Mouse (Mus musculus) limb, embryonic 10.5 days (tissue): ENCODE data around the gene Olfr110. TPM values are rescaled to one million over a fixed set of nuclear protein-coding genes. Genes with fewer than 3 reads are reported as not detected.
"Not testable (repeated sequence)": the region's sequence is repeated elsewhere in the genome, so short reads cannot be mapped to it uniquely, and the experiment has no call there.

ENCODE experiments used
- DNase-seq: peaks from one replicate; pipeline ENCODE4 v3.0.0-alpha.2; 2017; ENCODE audit warnings: low spot score
- H3K27ac ChIP-seq: fragments of 300-500 bp; sonication (generic); 2 replicates; pipeline ENCODE4 v1.5.1; 2016; ENCODE audit warnings: mild to moderate bottlenecking
- H3K27me3 ChIP-seq: fragments of 300-500 bp; sonication (generic); 2 replicates; pipeline ENCODE4 v1.6.1; 2016; ENCODE audit warnings: low read depth, mild to moderate bottlenecking; ENCODE audit not compliant: poor library complexity, severe bottlenecking
- H3K36me3 ChIP-seq: fragments of 300-500 bp; sonication (generic); 2 replicates; pipeline ENCODE4 v1.6.1; 2016; ENCODE audit warnings: mild to moderate bottlenecking, moderate library complexity
- H3K4me1 ChIP-seq: fragments of 300-500 bp; sonication (generic); 2 replicates; pipeline ENCODE4 v1.6.1; 2016
- H3K4me3 ChIP-seq: fragments of 300-500 bp; sonication (generic); 2 replicates; pipeline ENCODE4 v1.5.1; 2016; ENCODE audit warnings: mild to moderate bottlenecking, moderate library complexity
- H3K9me3 ChIP-seq: fragments of 300-500 bp; sonication (generic); replicated peaks from 2 replicates; pipeline ENCODE4 v1.6.1; 2016; ENCODE audit warnings: mild to moderate bottlenecking
- WGBS: fragments of 180-500 bp; shearing (Covaris S2); methylation state at CpG from one replicate; pipeline ENCODE4 v1.1.7; 2016; 5-methylcytosine and 5-hydroxymethylcytosine counted together
- polyA plus RNA-seq: library from polyadenylated mRNA; unstranded; fragments of >200 nt; fragmentation: Nextera tagmentation; extraction: Ambion mirVana; gene quantifications from 2 replicates; pipeline ENCODE4 v1.2.1, GENCODE M21; 2016

Olfr110 gene
- polyA plus RNA-seq: not detected in 2 replicates

DNA sequence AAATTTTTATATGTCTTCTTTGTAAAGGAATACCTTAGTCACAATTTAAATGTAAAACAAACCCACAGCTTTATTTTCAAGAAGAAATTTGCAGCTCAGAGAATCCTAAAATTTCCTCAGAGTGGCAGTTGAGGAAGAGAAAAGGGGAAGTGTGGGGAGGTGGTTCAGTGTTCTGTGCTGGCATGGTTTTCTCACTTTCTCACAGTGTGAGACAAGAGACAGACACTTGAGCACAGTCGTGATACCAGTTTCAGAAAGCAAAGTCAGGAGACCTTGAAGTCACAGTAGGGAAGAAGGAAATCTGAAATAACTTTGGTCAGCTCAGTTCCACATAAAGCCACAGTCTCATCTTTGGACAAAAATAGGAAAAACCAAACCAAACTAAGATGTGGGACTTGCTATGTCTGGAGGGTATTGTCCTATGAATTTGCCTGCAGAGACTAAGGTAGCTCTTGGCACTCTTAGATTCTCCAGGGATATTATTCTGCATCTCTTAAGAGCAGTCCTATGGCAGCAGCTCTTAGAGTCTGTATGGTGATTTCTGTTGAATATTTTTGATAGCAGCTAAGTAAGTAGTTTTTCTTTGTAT, at the start of gene Olfr110:
Olfr110 (plus strand) TSS at position 539 of the 589 bp plus-strand sequence.
- no peak for DNase-seq
- H3K36me3 ChIP-seq: no peaks in the 10 kb centered on the region
- H3K9me3 ChIP-seq: no peaks in the 10 kb centered on the region
- H3K4me3 ChIP-seq: no peak within 1 kb of the TSS
- H3K4me1 ChIP-seq: no peaks in the 10 kb centered on the region
- no peak within 1 kb of the TSS for H3K27ac ChIP-seq
- 62% methylated on average over 1 of the region's 1 CpGs for WGBS
- H3K27me3 ChIP-seq: no peaks in the 10 kb centered on the region

DNA sequence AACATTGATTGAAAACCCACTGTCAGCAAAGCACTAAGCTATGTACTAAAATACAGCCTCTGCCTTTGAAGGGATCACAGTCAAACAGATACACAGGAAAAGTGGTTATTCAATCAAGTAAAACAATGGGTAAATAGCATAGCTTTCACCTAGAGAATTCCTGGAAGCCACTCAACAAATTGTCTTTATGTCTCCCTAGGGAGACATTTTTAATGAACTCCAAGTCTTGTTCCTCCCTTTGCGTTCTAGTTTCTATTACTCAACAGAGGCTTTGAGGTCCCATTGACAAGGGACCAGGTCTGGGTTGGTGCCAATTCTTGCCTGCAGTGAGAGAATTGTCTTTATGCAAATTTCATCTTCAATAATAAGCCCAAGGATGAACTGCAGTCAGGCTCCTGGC, 47.1 kb upstream of the Olfr110 start, which contains the start of gene Olfr108:
Olfr108 (plus strand) TSS at position 301 of the 400 bp plus-strand sequence.
- H3K9me3 ChIP-seq: no peaks in the 10 kb centered on the region
- DNase-seq: no peak
- H3K4me3 ChIP-seq: no peak within 1 kb of the TSS
- no peaks in the 10 kb centered on the region for H3K4me1 ChIP-seq
- 88% methylated on average over 1 of the region's 1 CpGs for WGBS
- H3K36me3 ChIP-seq: no peaks in the 10 kb centered on the region
- H3K27ac ChIP-seq: no peak within 1 kb of the TSS
- H3K27me3 ChIP-seq: no peaks in the 10 kb centered on the region

DNA sequence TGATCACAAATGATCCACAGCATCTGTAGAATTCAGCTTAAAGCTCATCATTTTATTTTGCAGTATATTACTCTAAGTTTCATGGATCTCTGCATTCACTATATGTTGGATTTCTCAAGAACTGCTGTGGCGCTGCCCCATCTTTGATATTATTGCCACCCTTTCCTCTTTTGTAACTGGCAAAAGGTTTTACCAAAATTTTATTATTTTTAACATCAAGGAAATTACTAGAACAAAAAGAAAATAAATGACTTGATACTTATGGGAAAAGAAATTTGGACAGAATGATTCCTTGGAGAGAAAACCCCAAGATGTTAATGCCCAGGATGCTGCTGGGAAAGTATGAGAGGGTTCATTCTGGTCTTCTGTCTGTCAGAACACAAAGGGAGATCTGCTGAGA, 33.7 kb upstream of the Olfr110 start, which contains the start of gene Olfr109:
Olfr109 (plus strand) TSS at position 301 of the 400 bp plus-strand sequence.
- Histone ChIP-seq H3K9me3 (0 out of 2 replicates have a peak, but pooled peaks cover 2% of the 10 kb centered on the region), H3K36me3 (no peaks in the 10 kb centered on the region), H3K4me1 (no peaks in the 10 kb centered on the region), H3K27me3 (no peaks in the 10 kb centered on the region), H3K27ac (no peak within 1 kb of the TSS), H3K4me3 (no peak within 1 kb of the TSS)
- 92% methylated on average over 1 of the region's 1 CpGs for WGBS
- DNase-seq: no peak

DNA sequence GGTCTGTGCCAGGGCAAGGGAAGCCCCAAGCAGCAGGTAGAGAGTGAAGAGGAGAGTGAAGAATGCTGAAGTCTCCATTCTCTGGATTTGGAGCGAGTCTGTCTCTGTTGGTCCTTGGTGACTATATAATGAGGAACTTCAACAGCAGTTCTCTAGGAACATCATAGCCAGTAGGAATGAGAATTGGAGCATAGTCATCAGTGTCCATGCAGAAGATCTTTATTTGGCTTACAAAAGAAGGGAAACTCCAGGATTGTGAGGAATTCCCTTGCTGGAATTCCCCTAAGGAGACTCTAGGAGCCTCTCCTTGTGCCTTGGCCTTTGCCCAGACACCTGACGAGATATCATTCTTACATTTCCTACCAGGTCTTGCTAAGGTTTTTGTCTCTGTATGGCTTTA, 8.8 kb upstream of the Olfr110 start, which contains the start of gene H2-M2:
H2-M2 (minus strand) TSS at position 101 of the 400 bp plus-strand sequence.
- no peaks in the 10 kb centered on the region for H3K36me3 ChIP-seq
- no peaks in the 10 kb centered on the region for H3K9me3 ChIP-seq
- no peaks in the 10 kb centered on the region for H3K4me1 ChIP-seq
- H3K27me3 ChIP-seq: no peaks in the 10 kb centered on the region
- H3K4me3 ChIP-seq: no peak within 1 kb of the TSS
- H3K27ac ChIP-seq: no peak within 1 kb of the TSS
- no peak for DNase-seq
- WGBS: 74% methylated on average over 2 of the region's 2 CpGs

DNA sequence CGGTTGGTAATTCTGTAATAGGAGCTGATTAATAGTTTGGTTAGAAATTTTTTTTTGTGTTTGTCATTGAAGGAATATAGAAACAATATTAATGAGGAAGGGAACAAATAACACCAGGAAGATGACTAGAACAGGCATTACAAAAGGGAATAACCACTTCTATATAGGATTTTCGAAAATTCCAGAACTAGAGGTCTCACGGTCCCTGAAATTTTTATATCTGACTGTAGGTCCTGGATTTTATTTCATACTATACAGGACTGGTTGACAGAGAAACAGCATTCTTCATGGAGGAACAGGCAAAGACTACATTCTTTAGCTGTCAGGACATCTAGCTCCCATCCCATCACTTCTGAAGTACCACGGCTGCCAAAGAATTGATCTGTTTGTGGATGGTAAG, 15.5 kb downstream of the Olfr110 start, which contains the start of gene Olfr111:
Olfr111 (plus strand) TSS at position 301 of the 400 bp plus-strand sequence.
- no peak for DNase-seq
- H3K27me3 ChIP-seq: no peaks in the 10 kb centered on the region
- no peak within 1 kb of the TSS for H3K27ac ChIP-seq
- WGBS: 94% methylated on average over 4 of the region's 4 CpGs
- H3K36me3 ChIP-seq: no peaks in the 10 kb centered on the region
- no peak within 1 kb of the TSS for H3K4me3 ChIP-seq
- H3K4me1 ChIP-seq: no peaks in the 10 kb centered on the region
- no peaks in the 10 kb centered on the region for H3K9me3 ChIP-seq

DNA sequence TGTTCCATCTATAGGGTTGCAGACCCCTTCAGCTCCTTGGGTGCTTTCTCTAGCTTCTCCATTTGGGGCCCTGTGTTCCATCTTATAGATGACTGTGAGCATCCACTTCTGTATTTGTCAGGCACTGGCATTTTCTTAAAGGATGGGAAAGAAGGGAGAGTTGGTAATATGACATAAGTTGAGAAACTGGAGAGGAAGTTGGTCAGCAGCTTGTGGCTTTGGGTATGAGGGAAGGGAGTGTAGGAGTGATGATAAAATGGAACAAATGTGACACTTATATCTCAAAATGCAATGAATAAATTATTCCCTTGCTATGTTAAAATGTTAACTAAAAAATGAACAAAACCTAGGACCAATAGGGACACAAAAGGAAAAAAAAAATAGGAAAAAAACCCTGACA, 32.3 kb downstream of the Olfr110 start:
- not testable (repeated sequence) for H3K4me1 ChIP-seq, H3K36me3 ChIP-seq, DNase-seq, H3K9me3 ChIP-seq, H3K27me3 ChIP-seq, H3K4me3 ChIP-seq, H3K27ac ChIP-seq

DNA sequence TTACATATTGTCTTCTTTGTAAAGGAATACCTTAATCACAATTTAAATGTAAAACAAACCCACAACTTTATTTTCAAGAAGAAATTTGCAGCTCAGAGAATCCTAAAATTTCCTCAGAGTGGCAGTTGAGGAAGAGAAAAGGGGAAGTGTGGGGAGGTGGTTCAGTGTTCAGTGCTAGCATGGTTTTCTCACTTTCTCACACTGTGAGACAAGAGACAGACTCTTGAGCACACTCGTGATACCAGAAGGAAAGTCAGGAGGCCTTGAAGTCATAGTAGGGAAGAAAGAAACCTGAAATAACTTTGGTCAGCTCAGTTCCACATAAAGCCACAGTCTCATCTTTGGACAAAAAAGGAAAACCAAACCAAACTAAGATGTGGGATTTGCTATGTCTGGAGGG, 33.2 kb downstream of the Olfr110 start:
- not testable (repeated sequence) for DNase-seq, H3K4me3 ChIP-seq, H3K27me3 ChIP-seq, H3K9me3 ChIP-seq, H3K4me1 ChIP-seq, H3K36me3 ChIP-seq, H3K27ac ChIP-seq
- WGBS: 83% methylated on average over 1 of the region's 1 CpGs

DNA sequence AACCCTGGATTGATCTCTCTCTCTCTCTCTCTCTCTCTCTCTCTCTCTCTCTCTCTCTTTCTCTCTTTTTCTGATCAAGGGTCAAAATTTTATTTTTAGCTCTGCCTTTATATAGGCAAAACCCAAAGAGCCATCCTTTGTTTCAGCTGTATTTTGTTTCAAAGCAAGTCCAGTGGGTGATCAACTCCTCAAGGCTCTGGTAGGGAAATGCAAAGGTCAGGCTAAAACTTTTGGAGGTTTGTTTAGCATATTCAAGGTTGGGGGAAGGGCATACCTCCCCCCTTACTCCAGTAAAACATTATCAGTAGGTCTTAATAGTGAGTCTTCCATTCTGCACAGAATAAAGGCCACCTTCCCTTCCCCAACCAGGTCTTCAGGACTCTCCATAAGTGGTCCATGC, 42.9 kb downstream of the Olfr110 start:
- Histone ChIP-seq H3K36me3 (no peaks in the 10 kb centered on the region), H3K27me3 (no peaks in the 10 kb centered on the region), H3K4me3 (no peak overlapping the region), H3K27ac (no peak overlapping the region), H3K4me1 (no peaks in the 10 kb centered on the region), H3K9me3 (no peaks in the 10 kb centered on the region)
- DNase-seq: no peak

DNA sequence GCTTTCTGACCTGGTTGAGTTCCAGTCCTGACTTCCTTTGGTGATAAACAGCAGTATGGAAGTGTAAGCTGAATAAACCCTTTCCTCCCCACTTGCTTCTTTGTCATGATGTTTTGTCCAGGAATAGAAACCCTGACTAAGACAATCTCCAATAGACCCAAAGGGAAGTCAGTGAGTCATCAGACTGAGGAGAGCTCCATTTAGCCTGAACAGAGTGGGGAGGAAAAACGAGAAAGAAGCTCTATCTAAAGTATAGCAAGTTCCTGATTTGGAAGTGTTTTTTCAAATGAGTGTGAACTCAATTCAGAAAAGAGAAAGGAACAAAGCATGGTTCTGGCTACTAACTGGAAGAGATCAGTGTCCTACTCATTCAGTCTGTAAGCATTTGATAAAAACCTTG, 46.1 kb downstream of the Olfr110 start:
- not testable (repeated sequence) for H3K27me3 ChIP-seq, H3K27ac ChIP-seq, DNase-seq, H3K4me1 ChIP-seq, H3K9me3 ChIP-seq, H3K4me3 ChIP-seq, H3K36me3 ChIP-seq
- 69% methylated on average over 1 of the region's 1 CpGs for WGBS

DNA sequence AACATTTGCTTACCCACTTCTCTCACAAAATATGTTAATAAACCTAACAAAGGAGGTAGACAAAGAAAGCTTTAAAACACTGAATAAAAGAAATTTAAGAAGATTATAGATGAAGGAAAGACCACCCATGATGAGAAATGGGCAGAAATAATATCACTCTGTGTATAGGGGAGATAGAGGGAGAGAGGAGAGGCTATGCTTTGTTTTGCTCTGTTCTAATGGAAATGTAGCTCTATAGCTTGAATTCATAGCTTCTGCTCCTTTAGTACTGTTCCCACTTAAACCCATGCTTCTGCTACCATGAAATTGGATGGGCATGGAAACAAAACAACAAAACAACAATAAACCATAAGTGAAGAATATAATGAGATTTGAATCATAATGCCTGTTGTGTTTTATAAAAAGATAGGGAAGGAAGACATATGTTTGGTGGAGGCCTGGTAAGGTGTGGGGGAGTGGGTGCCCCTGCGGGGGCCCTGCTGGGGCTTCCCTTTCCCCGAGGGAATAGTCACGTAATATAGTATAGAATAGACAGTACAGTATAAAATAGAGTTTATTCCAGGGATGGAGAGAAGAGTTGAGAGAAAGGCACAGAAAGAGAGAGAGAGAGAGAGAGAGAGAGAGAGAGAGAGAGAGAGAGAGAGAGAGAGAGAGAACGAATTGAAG, 49.3 kb downstream of the Olfr110 start:
- 88% methylated on average over 4 of the region's 4 CpGs for WGBS
- Histone ChIP-seq H3K9me3 (no peaks in the 10 kb centered on the region), H3K4me1 (no peaks in the 10 kb centered on the region), H3K36me3 (no peaks in the 10 kb centered on the region), H3K4me3 (no peak overlapping the region), H3K27me3 (no peaks in the 10 kb centered on the region), H3K27ac (no peak overlapping the region)
- DNase-seq: no peak

DNA sequence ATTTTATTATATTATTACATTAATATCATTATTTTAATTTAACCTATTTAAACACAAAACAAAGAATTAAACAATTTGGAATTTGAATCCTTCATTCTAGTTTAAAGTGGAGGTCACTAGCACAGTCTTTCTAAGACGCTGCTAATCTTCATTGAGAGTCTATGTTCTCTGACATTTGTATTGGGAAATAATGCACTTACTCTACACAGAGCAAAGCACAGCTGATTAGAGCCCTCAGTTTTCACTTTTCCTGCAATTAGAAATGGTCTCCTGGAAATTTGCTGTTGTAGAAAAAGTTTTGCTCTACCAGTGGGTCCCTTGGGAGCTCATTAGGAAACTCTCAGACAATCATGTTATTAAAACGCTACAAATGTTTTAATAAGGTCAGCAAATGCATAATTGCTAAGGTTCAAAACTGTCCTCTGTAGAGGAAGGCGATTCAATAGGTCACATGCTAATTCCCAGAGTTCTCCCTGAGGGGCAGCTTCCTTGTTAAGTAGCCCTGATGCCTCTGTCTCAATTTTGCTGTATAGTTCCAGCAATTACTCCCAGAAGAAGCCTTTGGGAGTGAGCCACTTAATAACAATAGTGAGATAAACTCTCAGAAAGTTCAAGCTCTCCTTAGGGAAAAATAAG, 51.6 kb downstream of the Olfr110 start:
- Histone ChIP-seq H3K4me1 (no peaks in the 10 kb centered on the region), H3K27me3 (no peaks in the 10 kb centered on the region), H3K4me3 (no peak overlapping the region), H3K36me3 (no peaks in the 10 kb centered on the region), H3K27ac (no peak overlapping the region), H3K9me3 (no peaks in the 10 kb centered on the region)
- WGBS: 74% methylated on average over 3 of the region's 3 CpGs
- no peak for DNase-seq
